Mouse (Mus musculus): Measurements from ENCODE around the gene Gpatch3. TPM values are rescaled to one million over a fixed set of nuclear protein-coding genes. Genes with fewer than 3 reads are reported as not detected.
A peak's percentile ranks its signal among the peaks of the same experiment; 100 is the strongest.

Gpatch3 gene
- polyA plus RNA-seq, 1 experiment from 2014 or later, result 5.3 TPM

- no peaks in the 10 kb centered on the region for H3K9me3 ChIP-seq
- peak within 1 kb of the TSS; percentile 78 for H3K27ac ChIP-seq (replicated peaks)
- H3K4me1 ChIP-seq, result peaks cover 15% of the 10 kb centered on the region
- peak; percentile 44; the same call in 1 of the 2 replicates for ATAC-seq (ENCODE audit: extremely low read depth, insufficient number of reproducible peaks, low FRiP score, low TSS enrichment)
- WGBS, result 1% methylated on average over 63 of the region's 65 CpGs
- peak within 1 kb of the TSS; percentile 84 for H3K4me3 ChIP-seq
- peak within 1 kb of the TSS; percentile 93 for H3K9ac ChIP-seq
- peak within 1 kb of the TSS; percentile 100 for H3K4me2 ChIP-seq
- no peaks in the 10 kb centered on the region for H3K27me3 ChIP-seq (replicated peaks)
- H3K36me3 ChIP-seq, result peaks cover 72% of the 10 kb centered on the region
Measured at GRCm38 (mm10) chr4:133584059-133584951, 9.8 kb downstream of the Gpatch3 start, which contains the start of gene Gpn2. Gene Gpn2, plus strand, starts transcription at chr4:133584362.

- no peaks in the 10 kb centered on the region; the same call in 1 of the 2 replicates for H3K4me1 ChIP-seq
- H3K9me3 ChIP-seq, result no peaks in the 10 kb centered on the region
- 0 out of 2 replicates have a peak overlapping the region, but pooled peaks have one; percentile 37 for H3K9ac ChIP-seq
- no peak overlapping the region for H3K4me3 ChIP-seq
- H3K36me3 ChIP-seq, result peaks cover 49% of the 10 kb centered on the region
- H3K27me3 ChIP-seq (replicated peaks), result 0 out of 2 replicates have a peak, but pooled peaks cover 5% of the 10 kb centered on the region
- ATAC-seq (ENCODE audit: extremely low read depth, insufficient number of reproducible peaks, low FRiP score, low TSS enrichment), result no peak
- H3K4me2 ChIP-seq, result no peak overlapping the region
- H3K27ac ChIP-seq (replicated peaks), result no peak overlapping the region
- WGBS, result 28% methylated on average over 7 of the region's 7 CpGs
Measured at GRCm38 (mm10) chr4:133592570-133592969, 18.0 kb downstream of the Gpatch3 start.

GRCm38 (mm10) chr4:133595538-133595937 lies 21.0 kb downstream of the Gpatch3 start:
- H3K4me1 ChIP-seq, result peaks cover 15% of the 10 kb centered on the region
- ATAC-seq (ENCODE audit: extremely low read depth, insufficient number of reproducible peaks, low FRiP score, low TSS enrichment), result no peak
- H3K9ac ChIP-seq, result 0 out of 2 replicates have a peak overlapping the region, but pooled peaks have one; percentile 14
- H3K27me3 ChIP-seq (replicated peaks), result peaks cover 30% of the 10 kb centered on the region
- H3K36me3 ChIP-seq, result peaks cover 20% of the 10 kb centered on the region
- H3K4me2 ChIP-seq, result peak overlapping the region; percentile 18
- no peaks in the 10 kb centered on the region for H3K9me3 ChIP-seq
- no peak overlapping the region for H3K27ac ChIP-seq (replicated peaks)
- 44% methylated on average over 7 of the region's 7 CpGs for WGBS
- H3K4me3 ChIP-seq, result no peak overlapping the region

GRCm38 (mm10) chr4:133596084-133596483 lies 21.5 kb downstream of the Gpatch3 start:
- H3K36me3 ChIP-seq, result peaks cover 14% of the 10 kb centered on the region
- no peak overlapping the region for H3K4me2 ChIP-seq
- peaks cover 33% of the 10 kb centered on the region for H3K27me3 ChIP-seq (replicated peaks)
- no peak overlapping the region for H3K9ac ChIP-seq
- H3K4me1 ChIP-seq, result peaks cover 15% of the 10 kb centered on the region
- no peaks in the 10 kb centered on the region for H3K9me3 ChIP-seq
- H3K4me3 ChIP-seq, result no peak overlapping the region
- 70% methylated on average over 6 of the region's 6 CpGs for WGBS
- no peak for ATAC-seq (ENCODE audit: extremely low read depth, insufficient number of reproducible peaks, low FRiP score, low TSS enrichment)
- H3K27ac ChIP-seq (replicated peaks), result no peak overlapping the region

- no peak for ATAC-seq (ENCODE audit: extremely low read depth, insufficient number of reproducible peaks, low FRiP score, low TSS enrichment)
- 40% methylated on average over 4 of the region's 4 CpGs for WGBS
- Histone ChIP-seq H3K36me3 (peaks cover 4% of the 10 kb centered on the region), H3K27ac (replicated peaks) (no peak overlapping the region), H3K27me3 (replicated peaks) (peaks cover 59% of the 10 kb centered on the region), H3K4me3 (peak overlapping the region; percentile 66; the same call in 1 of the 2 replicates), H3K9me3 (no peaks in the 10 kb centered on the region), H3K4me1 (peaks cover 22% of the 10 kb centered on the region), H3K4me2 (0 out of 2 replicates have a peak overlapping the region, but pooled peaks have one; percentile 95), H3K9ac (0 out of 2 replicates have a peak overlapping the region, but pooled peaks have one; percentile 80)
Measured at GRCm38 (mm10) chr4:133598616-133599015, 24.1 kb downstream of the Gpatch3 start.

- 17% methylated on average over 7 of the region's 7 CpGs for WGBS
- Histone ChIP-seq H3K9ac (peak overlapping the region; percentile 80), H3K4me1 (peaks cover 22% of the 10 kb centered on the region), H3K4me3 (peak overlapping the region; percentile 66), H3K27ac (replicated peaks) (no peak overlapping the region), H3K4me2 (peak overlapping the region; percentile 95), H3K36me3 (peaks cover 9% of the 10 kb centered on the region), H3K27me3 (replicated peaks) (peaks cover 60% of the 10 kb centered on the region), H3K9me3 (no peaks in the 10 kb centered on the region)
- ATAC-seq (ENCODE audit: extremely low read depth, insufficient number of reproducible peaks, low FRiP score, low TSS enrichment), result no peak
Measured at GRCm38 (mm10) chr4:133599116-133599515, 24.6 kb downstream of the Gpatch3 start.

GRCm38 (mm10) chr4:133599571-133600073 lies 25.1 kb downstream of the Gpatch3 start:
- Histone ChIP-seq H3K27me3 (replicated peaks) (peaks cover 60% of the 10 kb centered on the region), H3K9ac (peak overlapping the region; percentile 80), H3K36me3 (peaks cover 12% of the 10 kb centered on the region), H3K27ac (replicated peaks) (no peak overlapping the region), H3K4me2 (peak overlapping the region; percentile 95), H3K4me1 (peaks cover 22% of the 10 kb centered on the region), H3K9me3 (no peaks in the 10 kb centered on the region), H3K4me3 (peak overlapping the region; percentile 66)
- under 1% methylated on average over 50 of the region's 50 CpGs for WGBS
- ATAC-seq (ENCODE audit: extremely low read depth, insufficient number of reproducible peaks, low FRiP score, low TSS enrichment), result peak; percentile 82

- Histone ChIP-seq H3K27me3 (replicated peaks) (peaks cover 60% of the 10 kb centered on the region), H3K9me3 (no peaks in the 10 kb centered on the region), H3K9ac (peak overlapping the region; percentile 80), H3K4me1 (peaks cover 22% of the 10 kb centered on the region), H3K4me3 (peak overlapping the region; percentile 66), H3K36me3 (peaks cover 17% of the 10 kb centered on the region), H3K4me2 (peak overlapping the region; percentile 95), H3K27ac (replicated peaks) (no peak overlapping the region)
- ATAC-seq (ENCODE audit: extremely low read depth, insufficient number of reproducible peaks, low FRiP score, low TSS enrichment), result no peak
- WGBS, result 16% methylated on average over 9 of the region's 9 CpGs
Measured at GRCm38 (mm10) chr4:133600306-133600705, 25.8 kb downstream of the Gpatch3 start.

- 5% methylated on average over 16 of the region's 16 CpGs for WGBS
- ATAC-seq (ENCODE audit: extremely low read depth, insufficient number of reproducible peaks, low FRiP score, low TSS enrichment), result no peak
- Histone ChIP-seq H3K9ac (peak within 1 kb of the TSS; percentile 63), H3K4me3 (peak within 1 kb of the TSS; percentile 42), H3K4me1 (peaks cover 22% of the 10 kb centered on the region), H3K27ac (replicated peaks) (no peak within 1 kb of the TSS), H3K27me3 (replicated peaks) (peaks cover 60% of the 10 kb centered on the region), H3K9me3 (no peaks in the 10 kb centered on the region), H3K36me3 (peaks cover 27% of the 10 kb centered on the region), H3K4me2 (peak within 1 kb of the TSS; percentile 66)
Measured at GRCm38 (mm10) chr4:133601721-133602218, 27.2 kb downstream of the Gpatch3 start, which contains the start of gene Sfn. Gene Sfn, minus strand, starts transcription at chr4:133602168.

- Histone ChIP-seq H3K4me2 (no peak overlapping the region), H3K4me3 (no peak overlapping the region), H3K27ac (replicated peaks) (no peak overlapping the region), H3K9ac (no peak overlapping the region), H3K4me1 (peaks cover 22% of the 10 kb centered on the region), H3K9me3 (no peaks in the 10 kb centered on the region), H3K27me3 (replicated peaks) (peaks cover 51% of the 10 kb centered on the region), H3K36me3 (peaks cover 38% of the 10 kb centered on the region)
- 82% methylated on average over 5 of the region's 5 CpGs for WGBS
- no peak for ATAC-seq (ENCODE audit: extremely low read depth, insufficient number of reproducible peaks, low FRiP score, low TSS enrichment)
Measured at GRCm38 (mm10) chr4:133603056-133603455, 28.5 kb downstream of the Gpatch3 start.

- WGBS, result 85% methylated on average over 7 of the region's 7 CpGs
- Histone ChIP-seq H3K4me1 (peaks cover 15% of the 10 kb centered on the region), H3K27ac (replicated peaks) (no peak overlapping the region), H3K9ac (no peak overlapping the region), H3K9me3 (no peaks in the 10 kb centered on the region), H3K36me3 (peaks cover 47% of the 10 kb centered on the region), H3K27me3 (replicated peaks) (peaks cover 40% of the 10 kb centered on the region), H3K4me2 (no peak overlapping the region), H3K4me3 (no peak overlapping the region)
- no peak for ATAC-seq (ENCODE audit: extremely low read depth, insufficient number of reproducible peaks, low FRiP score, low TSS enrichment)
Measured at GRCm38 (mm10) chr4:133604175-133604574, 29.6 kb downstream of the Gpatch3 start.

All from heart, embryonic 13.5 days (tissue).